Mouse (Mus musculus) liver (tissue): ENCODE measurements around the gene Adgrg4.

Experiments
- DNase-seq: peaks from one replicate; pipeline ENCODE4 v3.0.0-alpha.2; 2020; ENCODE audit warnings: mixed read lengths

Adgrg4 gene

DNA sequence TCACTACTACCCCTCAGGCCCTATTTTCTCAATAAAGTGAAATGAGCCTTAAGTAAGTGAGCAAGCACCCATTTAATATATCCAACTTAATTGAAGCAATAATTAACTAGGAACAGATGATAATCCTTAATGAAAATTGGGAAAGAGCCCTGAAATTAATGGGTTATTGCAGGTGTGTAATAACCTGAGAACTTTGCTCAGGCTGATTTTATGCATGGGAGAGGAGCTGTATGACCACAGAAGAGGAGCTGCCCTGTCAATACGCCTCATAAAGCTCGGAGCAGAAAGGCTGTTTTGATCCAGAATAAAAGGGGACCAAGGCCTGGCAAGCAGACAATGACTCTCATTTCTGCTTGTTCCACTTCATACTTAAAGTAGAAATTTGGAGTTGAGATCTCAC is at the start of gene Adgrg4:
Gene Adgrg4, plus strand, starts transcription at position 301 of the 400 bp plus-strand sequence.
- DNase-seq: no peak

DNA sequence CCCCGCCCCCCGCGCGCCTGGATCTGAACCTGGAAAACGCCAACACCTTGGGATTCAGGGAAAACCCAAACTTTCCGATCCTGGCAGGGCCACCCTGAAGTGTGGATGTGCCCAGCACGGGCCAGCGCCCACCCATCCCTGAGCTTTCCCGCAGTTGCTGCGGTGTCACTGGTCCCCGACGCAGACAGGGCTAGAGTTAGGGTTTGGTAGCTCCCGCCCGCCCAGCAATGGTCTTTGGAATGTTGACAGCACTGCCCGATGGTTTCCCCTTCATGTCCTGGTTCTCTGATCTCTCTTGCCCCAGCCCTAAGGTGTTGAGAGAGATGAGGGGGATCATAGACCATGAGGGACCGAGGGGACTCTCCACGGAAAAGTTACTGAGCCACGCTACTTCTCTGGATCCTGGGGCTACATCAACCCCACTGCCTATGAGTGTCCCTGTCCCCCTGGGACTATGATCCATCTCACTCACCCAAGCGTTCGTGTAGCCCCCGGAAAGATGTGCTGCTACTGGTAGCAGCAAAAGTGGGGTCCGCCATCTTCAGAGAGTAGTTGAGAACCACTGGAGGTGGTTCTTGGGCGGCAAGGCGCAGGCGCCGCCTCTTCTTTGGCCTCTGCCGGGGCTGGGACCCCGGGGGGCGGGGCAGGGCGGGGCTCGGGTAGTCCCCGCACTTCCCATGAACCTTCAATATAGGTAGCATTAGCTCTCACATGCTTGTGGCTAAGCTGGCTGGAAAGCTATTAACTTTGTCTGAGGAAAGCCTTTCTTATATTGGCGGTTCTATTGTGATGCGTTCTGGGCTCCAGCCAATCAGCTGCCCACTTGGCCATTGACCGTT is 48.0 kb upstream of the Adgrg4 start, which contains the start of gene Map7d3:
Gene Map7d3, minus strand, starts transcription at position 562 of the 839 bp plus-strand sequence.
- DNase-seq: peak; percentile 46

DNA sequence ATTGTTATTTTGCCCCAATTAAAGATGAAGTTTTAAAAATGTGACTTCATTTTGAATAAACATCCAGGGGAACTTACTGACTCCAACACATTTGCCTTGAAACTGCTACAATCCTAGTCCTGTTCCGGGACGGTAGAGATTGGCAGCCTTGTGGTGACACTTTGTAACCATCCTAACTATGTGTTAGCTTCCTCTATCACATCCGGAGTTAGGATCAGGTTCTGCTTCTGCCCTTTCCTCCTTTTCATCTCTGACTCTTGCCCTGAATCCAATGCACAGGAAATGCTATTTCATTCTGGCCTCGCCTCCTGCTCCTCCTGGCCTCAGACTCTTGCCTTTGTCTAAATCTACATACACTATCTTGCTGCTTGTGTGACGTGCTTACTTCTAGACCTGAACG is 42.5 kb upstream of the Adgrg4 start:
- DNase-seq: no peak

DNA sequence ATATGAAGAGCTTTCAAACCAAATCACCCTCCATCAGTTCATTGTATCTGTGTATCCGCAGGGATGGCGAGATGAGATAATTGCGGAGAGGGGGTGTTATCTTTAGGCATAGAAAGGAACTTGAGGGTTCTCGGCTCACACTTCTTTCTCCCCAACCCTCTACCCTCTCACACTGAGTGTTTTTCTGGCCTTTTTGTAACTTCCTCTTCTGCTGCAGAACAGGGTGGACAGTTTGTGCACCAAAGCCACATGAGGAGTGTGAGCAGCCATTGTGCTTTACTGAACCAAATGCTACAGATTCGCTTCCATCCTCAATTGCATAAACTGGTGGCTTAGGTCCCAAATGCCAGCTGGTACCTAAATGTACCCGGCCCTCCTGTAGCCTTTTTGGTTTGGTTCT is 34.1 kb upstream of the Adgrg4 start:
- DNase-seq: no peak

DNA sequence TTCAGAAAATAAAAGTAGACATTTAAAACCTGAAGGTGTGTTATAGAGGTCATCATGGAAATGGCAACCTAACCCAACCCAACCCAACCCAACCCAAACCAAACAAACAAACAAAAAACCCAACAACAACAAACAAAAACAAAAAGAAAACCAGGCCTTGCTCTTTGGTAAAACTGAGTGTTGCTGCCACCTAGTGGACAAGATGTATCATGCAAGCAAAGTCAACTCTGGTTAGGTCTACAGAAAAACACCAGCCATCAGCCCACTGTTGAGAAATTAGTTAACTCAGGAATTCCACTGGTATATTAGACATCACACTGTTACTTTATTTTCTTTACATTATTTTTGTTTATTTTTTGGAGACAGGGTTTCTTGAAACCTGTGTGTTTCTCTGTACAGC is 30.6 kb upstream of the Adgrg4 start:
- DNase-seq: peak; percentile 19

DNA sequence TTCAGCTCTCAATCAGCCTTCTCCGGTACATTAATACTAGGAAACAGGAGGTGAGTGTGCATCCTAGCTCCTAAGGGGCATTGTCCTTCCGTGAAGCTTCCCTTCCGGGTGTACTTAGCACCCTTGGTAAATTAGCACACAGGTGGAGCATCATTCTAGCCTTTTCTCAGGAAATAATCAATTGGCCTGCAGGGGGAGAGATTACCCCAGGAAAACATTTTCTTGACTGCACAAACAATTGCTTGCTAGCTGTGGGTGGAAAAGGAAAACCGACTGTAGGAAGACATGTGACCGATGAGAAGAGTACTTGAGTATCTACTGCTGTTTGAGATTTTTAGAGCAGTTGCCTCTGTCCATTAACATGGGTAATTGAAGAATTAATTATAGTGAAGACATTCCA is 28.7 kb upstream of the Adgrg4 start:
- DNase-seq: no peak

DNA sequence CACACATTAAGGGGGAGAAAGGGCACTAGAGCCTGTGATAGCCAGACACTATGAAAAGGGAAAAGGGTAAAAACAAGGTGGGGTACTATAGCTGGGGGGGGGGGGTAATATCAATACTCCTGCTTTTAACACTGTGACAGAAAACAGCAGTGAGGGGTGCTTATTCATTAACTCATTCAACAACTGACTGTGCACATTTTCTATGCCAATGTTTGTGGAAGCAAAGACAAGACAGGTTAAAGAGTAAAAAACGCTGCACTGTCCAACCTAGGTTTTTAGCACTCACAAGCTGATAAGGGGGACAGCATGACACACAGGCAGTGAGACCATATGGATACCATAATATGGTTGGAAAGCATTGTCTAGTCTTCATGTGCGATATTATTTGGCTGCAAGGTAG is 142.9 kb downstream of the Adgrg4 start:
- DNase-seq: no peak

DNA sequence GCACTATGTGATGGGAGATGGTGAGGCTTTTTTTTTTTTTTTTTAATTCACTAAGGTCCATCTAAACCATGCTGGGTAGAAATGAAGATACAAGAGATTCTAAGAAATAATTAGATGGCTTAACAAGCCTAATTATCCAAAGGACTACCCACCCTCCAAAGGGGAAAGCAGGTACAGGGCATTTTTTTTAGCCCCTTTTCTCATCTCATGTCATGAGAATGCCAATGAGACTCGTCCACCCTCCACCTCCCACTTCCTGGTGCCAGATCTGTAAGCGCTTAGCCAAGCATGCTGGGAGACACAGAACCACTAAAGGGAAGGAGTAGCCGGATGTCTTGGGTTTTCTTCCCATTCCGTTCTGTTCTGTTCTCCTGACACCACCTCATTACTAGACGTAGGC is 172.8 kb downstream of the Adgrg4 start, which contains the start of gene Brs3:
Gene Brs3, plus strand, starts transcription at position 301 of the 400 bp plus-strand sequence.
- DNase-seq: no peak

DNA sequence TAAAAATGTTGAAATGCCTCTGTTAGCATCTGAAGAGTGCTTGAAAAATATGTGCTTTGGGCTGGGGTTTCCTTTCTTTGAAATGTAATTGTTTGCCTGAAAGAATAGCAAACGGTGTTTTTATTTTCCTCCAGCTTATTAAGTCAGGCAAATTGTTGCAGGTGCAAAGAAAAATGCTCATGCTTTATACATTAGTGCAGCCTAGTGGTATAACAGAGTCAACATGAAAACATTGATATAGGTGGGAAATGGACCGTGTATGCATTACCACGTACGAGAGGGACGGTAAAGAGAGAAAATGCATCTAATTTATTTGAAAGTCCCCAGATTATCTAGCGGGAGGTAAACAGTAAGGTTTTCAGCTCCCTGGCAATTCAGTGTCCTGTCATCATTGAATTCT is 173.9 kb downstream of the Adgrg4 start:
- DNase-seq: no peak
